Mouse (Mus musculus) myocyte (in vitro differentiated cells): ENCODE data around the gene Nmur1.

ENCODE experiments used
- CEBPB ChIP-seq: IDR thresholded peaks from 2 replicates; pipeline ENCODE4 v1.6.1; 2011; ENCODE audit warnings: mild to moderate bottlenecking, moderate library complexity; ENCODE audit not compliant: poor library complexity, insufficient read depth, severe bottlenecking
- MYOG ChIP-seq, 3 experiments: IDR thresholded peaks; one replicate each; pipeline ENCODE4 v1.6.1; 2011; ENCODE audit warnings: control low read depth in 2 of 3, low read depth in 2 of 3, mild to moderate bottlenecking in 2 of 3; ENCODE audit not compliant: insufficient read length in 2 of 3, control insufficient read depth in 1 of 3, insufficient read depth in 1 of 3
- POLR2A ChIP-seq: IDR thresholded peaks from one replicate; pipeline ENCODE4 v1.6.1; 2011; ENCODE audit warnings: low read depth, mild to moderate bottlenecking, control low read depth, moderate library complexity; ENCODE audit not compliant: insufficient read length
- POLR2AphosphoS2 ChIP-seq: IDR thresholded peaks from one replicate; pipeline ENCODE4 v1.6.1; 2011; ENCODE audit warnings: low read depth, control low read depth; ENCODE audit not compliant: insufficient read length
- TCF12 ChIP-seq: IDR thresholded peaks from one replicate; pipeline ENCODE4 v1.6.1; 2011; ENCODE audit warnings: mild to moderate bottlenecking, control low read depth; ENCODE audit not compliant: poor library complexity, insufficient read depth, severe bottlenecking

DNA sequence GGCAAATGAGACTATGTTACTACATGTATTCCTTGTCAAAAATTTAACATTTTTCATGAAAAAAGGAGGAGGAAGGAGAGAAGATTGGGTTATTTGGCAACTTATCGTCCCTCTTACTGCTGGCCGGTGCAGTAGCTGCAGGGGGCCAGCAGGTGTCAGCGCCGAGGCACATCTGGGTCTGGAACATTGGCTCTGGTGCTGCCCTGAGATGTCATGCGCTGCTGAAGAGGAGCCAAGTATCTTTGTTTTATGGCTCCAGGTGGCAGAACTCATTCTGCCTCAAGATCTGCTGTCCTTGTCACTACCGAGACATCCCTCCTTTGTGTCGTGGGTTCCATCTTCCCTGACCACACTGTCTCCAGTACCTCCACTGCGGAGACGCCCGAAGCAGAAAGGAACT lies 54.0 kb downstream of the Nmur1 start:
- TF ChIP-seq POLR2A: no peak
- TF ChIP-seq POLR2AphosphoS2: no peak
- TF ChIP-seq MYOG (IDR thresholded peaks at IDR 0.05; ENCODE audit: control insufficient read depth in 1 of 3, insufficient read depth in 1 of 3, insufficient read length in 2 of 3, low read depth in 2 of 3): no peak
- TF ChIP-seq CEBPB: no peak
- TF ChIP-seq TCF12: no peak
